Mouse (Mus musculus) left cerebral cortex, postnatal 4 days (tissue): Measurements from ENCODE around the gene Eif4b. TPM values are rescaled to one million over a fixed set of nuclear protein-coding genes. Genes with fewer than 3 reads are reported as not detected.

ENCODE experiments used
- DNase-seq: peaks from one replicate; pipeline ENCODE4 v3.0.0-alpha.2; 2022
- intact Hi-C: fragments of 180-260 bp; cut with DNase I; formaldehyde crosslinking; loops from one replicate; pipeline ENCODE4 v1.15.1; 2025
- total RNA-seq, 2 experiments: library from RNA; stranded (reverse); gene quantifications; 2 replicates each; pipeline ENCODE4 v1.2.3; 2021

Eif4b gene
- total RNA-seq, 2 experiments from 2014 or later = 206 to 211 TPM

DNA sequence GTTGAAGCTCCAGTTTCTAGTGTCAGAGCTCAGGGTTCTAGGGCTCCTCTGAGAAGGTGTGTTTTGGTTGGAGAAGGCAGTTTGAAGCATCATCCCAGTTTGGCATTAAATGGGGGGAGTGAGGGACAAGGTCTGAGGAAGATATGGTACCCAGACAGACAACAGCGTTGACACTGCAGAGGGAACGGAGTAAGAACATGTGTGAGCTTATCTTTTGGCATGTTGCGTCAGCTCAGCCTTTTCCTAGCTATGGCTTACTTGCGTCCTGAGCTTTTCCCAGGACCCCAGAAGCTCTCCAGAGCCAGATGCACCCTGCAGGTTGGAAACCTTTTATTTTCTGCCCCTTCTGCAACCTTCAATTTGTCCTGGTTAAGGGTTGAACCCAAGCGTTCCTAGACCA, 72.5 kb downstream of the Eif4b start:
- intact Hi-C loops = no loop called here
- DNase-seq = no peak

Other genes starting within 250 kb of the Eif4b start
- 1 to 10 TPM; 5.9 to 6.1 TPM for gene Krt1, start 223.0 kb upstream of the Eif4b start, total RNA-seq
- 1 to 10 TPM; 6.7 to 7.8 TPM for gene Krt77, start 204.1 kb upstream of the Eif4b start, total RNA-seq
- gene Krt76, start 180.9 kb upstream of the Eif4b start, total RNA-seq = not detected
- under 1 TPM in 1 of 2 experiments, not detected in 1; 0.24 TPM for gene Krt4, start 149.0 kb upstream of the Eif4b start, total RNA-seq
- gene Krt79, start 133.4 kb upstream of the Eif4b start, total RNA-seq = under 1 TPM in 1 of 2 experiments, not detected in 1; 0.32 TPM
- gene Krt78, start 119.5 kb upstream of the Eif4b start, total RNA-seq = not detected
- gene Krt8, start 69.3 kb upstream of the Eif4b start, total RNA-seq = under 1 TPM in 1 of 2 experiments, not detected in 1; 0.18 TPM
- under 1 TPM; 0.26 to 0.64 TPM for gene Krt18, start 45.6 kb upstream of the Eif4b start, total RNA-seq
- gene Tns2, start 26.6 kb downstream of the Eif4b start, total RNA-seq = 10 to 100 TPM in 1 of 2 experiments, 1 to 10 TPM in 1; 8.5 to 11.4 TPM
- gene Spryd3, start 62.5 kb downstream of the Eif4b start, total RNA-seq = 100 to 1,000 TPM; 115 to 118 TPM
- 1 to 10 TPM; 1.6 to 2.0 TPM for gene Igfbp6, start 70.6 kb downstream of the Eif4b start, total RNA-seq
- gene Soat2, start 76.8 kb downstream of the Eif4b start, total RNA-seq = not detected
- 10 to 100 TPM; 70.3 to 70.6 TPM for gene Zfp740, start 129.5 kb downstream of the Eif4b start, total RNA-seq
- 10 to 100 TPM; 27.8 TPM for gene Csad, start 131.0 kb downstream of the Eif4b start, total RNA-seq
- 1 to 10 TPM in 1 of 2 experiments, under 1 TPM in 1; 0.74 to 1.1 TPM for gene Itgb7, start 158.2 kb downstream of the Eif4b start, total RNA-seq
- 10 to 100 TPM; 15.9 to 16.9 TPM for gene Rarg, start 183.7 kb downstream of the Eif4b start, total RNA-seq
- not detected for gene Gm9918, start 196.8 kb downstream of the Eif4b start, total RNA-seq
- gene Mfsd5, start 205.7 kb downstream of the Eif4b start, total RNA-seq = 10 to 100 TPM; 31.4 to 33.7 TPM
- 1 to 10 TPM; 8.5 to 9.9 TPM for gene Espl1, start 222.5 kb downstream of the Eif4b start, total RNA-seq